Mouse (Mus musculus): Measurements from ENCODE around the gene Tnk1. TPM values are rescaled to one million over a fixed set of nuclear protein-coding genes. Genes with fewer than 3 reads are reported as not detected.

Tnk1 gene
- total and polyA plus RNA-seq, 3 experiments = 0.82 to 9.0 (median 0.95) TPM

DNA sequence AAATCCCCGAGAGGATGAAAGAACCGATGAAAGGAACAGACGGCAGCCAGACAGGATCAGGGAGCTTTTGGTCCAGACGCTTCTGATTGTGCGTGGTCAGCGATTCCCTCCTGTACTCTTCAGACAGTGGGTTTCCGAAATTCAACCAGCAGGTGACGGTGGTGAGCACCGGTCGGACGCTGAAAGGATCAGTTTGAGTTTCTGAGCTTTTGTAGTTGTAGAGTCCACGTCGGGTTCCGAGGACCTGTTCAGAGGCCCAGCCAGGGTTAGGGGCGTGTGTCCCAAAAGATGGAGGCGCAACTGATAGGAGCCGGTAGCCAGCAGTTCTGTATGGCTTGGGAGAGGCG, 21.9 kb upstream of the Tnk1 start:
- H3K4me1 ChIP-seq (ENCODE audit: insufficient read depth, low read depth, low read length) = peaks cover 71% of the 10 kb centered on the region
- TF ChIP-seq GATA1 (IDR thresholded peaks at IDR 0.05; ENCODE audit: borderline replicate concordance, low read length) (no peak), CTCF (IDR thresholded peaks at IDR 0.05; ENCODE audit: low read depth, low read length) (peak; percentile 79)

DNA sequence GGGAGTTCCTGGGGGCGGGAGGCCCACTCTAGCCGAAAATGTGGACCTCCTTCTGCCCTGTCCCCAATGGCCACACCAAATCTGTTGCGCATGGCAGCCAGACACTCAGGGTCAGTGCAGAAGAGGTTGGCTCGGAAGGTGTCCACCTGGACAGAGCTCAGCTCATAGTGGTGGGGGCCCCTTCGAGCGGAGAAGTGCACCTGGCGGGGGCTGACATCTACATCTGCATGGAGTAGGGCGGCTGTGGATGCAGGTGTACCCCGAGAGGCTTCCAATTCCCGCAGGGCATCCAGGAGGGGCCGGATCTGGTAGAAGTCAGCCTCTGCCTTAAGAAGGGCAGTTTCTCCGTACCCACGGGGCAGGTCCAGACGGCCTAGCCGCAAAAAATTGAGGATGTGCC, 21.2 kb upstream of the Tnk1 start:
- no peak for DNase-seq (ENCODE audit: low spot score)
- H3K4me1 ChIP-seq (ENCODE audit: insufficient read depth, low read depth, low read length) = peaks cover 63% of the 10 kb centered on the region
- TF ChIP-seq CTCF (IDR thresholded peaks at IDR 0.05; ENCODE audit: low read depth, low read length) = no peak
- TF ChIP-seq TAL1 (conservative IDR thresholded peaks at IDR 0.05; ENCODE audit: low read depth, low read length) = no peak
- TF ChIP-seq GATA2 (IDR thresholded peaks at IDR 0.05; ENCODE audit: borderline replicate concordance, low read depth, low read length) = no peak
- no peak for TF ChIP-seq GATA1 (IDR thresholded peaks at IDR 0.05; ENCODE audit: borderline replicate concordance, low read length)
- no peak for TF ChIP-seq POLR2AphosphoS5 (IDR thresholded peaks at IDR 0.05; ENCODE audit: insufficient replicate concordance, low read depth, low read length)
- H3K4me3 ChIP-seq (ENCODE audit: low read depth, low read length) = no peak overlapping the region
- ATAC-seq (ENCODE audit: extremely low read depth, insufficient number of reproducible peaks, low FRiP score, poor library complexity, severe bottlenecking) = no peak
- peaks cover 43% of the 10 kb centered on the region for H3K36me3 ChIP-seq (replicated peaks)
- H3K27me3 ChIP-seq (ENCODE audit: insufficient read depth, low read length) = peaks cover 8% of the 10 kb centered on the region
- no peaks in the 10 kb centered on the region for H3K9me3 ChIP-seq (replicated peaks)

More for the DNA sequence above, 21.9 kb upstream of the Tnk1 start:
- ATAC-seq (ENCODE audit: extremely low read depth, insufficient number of reproducible peaks, low FRiP score, poor library complexity, severe bottlenecking) (peak; percentile 31; the same call in 1 of the 2 replicates), DNase-seq (ENCODE audit: low spot score) (peak; percentile 41)
- Histone ChIP-seq H3K4me3 (ENCODE audit: low read depth, low read length) (peak overlapping the region; percentile 72), H3K9me3 (replicated peaks) (no peaks in the 10 kb centered on the region), H3K27me3 (ENCODE audit: insufficient read depth, low read length) (peaks cover 7% of the 10 kb centered on the region; the same call in 1 of the 2 replicates), H3K36me3 (replicated peaks) (peaks cover 51% of the 10 kb centered on the region)

DNA sequence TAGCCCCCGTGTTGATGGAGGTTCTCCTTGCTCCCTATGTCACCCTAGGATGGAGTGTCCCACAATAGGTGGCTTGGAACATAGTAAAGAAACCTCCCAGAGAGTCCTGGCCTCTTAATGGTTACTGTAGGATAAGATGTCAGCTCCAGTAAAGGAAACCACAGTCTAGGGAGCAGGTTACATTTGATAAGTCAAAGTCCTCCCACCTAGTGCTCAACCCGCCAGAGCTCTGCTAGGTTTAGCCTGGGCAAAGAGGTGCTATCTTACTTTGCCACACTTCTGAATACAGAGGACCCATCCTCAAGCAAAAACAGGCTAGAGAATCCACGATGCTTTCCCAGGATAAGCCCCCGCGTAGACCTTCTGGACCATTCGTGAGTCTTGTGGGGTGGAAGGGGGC, 20.4 kb upstream of the Tnk1 start:
- peaks cover 57% of the 10 kb centered on the region for H3K4me1 ChIP-seq (ENCODE audit: insufficient read depth, low read depth, low read length)
- H3K4me3 ChIP-seq (ENCODE audit: low read depth, low read length) = no peak overlapping the region
- peaks cover 15% of the 10 kb centered on the region for H3K27me3 ChIP-seq (ENCODE audit: insufficient read depth, low read length)
- no peak for TF ChIP-seq POLR2AphosphoS5 (IDR thresholded peaks at IDR 0.05; ENCODE audit: insufficient replicate concordance, low read depth, low read length)
- no peak for TF ChIP-seq GATA1 (IDR thresholded peaks at IDR 0.05; ENCODE audit: borderline replicate concordance, low read length)
- TF ChIP-seq GATA2 (IDR thresholded peaks at IDR 0.05; ENCODE audit: borderline replicate concordance, low read depth, low read length) = no peak
- TF ChIP-seq TAL1 (conservative IDR thresholded peaks at IDR 0.05; ENCODE audit: low read depth, low read length) = no peak
- no peak for TF ChIP-seq CTCF (IDR thresholded peaks at IDR 0.05; ENCODE audit: low read depth, low read length)
- ATAC-seq (ENCODE audit: extremely low read depth, insufficient number of reproducible peaks, low FRiP score, poor library complexity, severe bottlenecking) = no peak
- H3K36me3 ChIP-seq (replicated peaks) = peaks cover 35% of the 10 kb centered on the region
- DNase-seq (ENCODE audit: low spot score) = no peak
- no peaks in the 10 kb centered on the region for H3K9me3 ChIP-seq (replicated peaks)

DNA sequence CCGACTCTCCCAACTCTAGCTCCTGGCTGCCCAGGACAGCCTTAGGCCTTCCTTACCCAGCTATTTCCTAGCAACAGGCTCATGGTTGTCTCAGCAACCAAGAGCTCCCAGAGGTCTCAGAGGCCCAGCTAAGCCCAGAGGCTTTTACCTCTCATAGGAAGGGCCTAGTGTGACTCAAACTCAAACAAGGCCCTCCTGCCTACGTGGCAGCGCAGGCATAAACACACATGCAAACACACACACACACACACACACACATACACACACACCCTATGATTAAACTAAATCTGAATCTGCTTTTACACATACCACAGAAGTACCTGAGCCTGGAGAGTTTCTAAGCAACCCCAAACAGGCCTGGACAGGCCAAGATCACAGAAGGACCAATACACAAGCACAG, 19.9 kb upstream of the Tnk1 start:
- Histone ChIP-seq H3K36me3 (replicated peaks) (peaks cover 30% of the 10 kb centered on the region), H3K4me3 (ENCODE audit: low read depth, low read length) (no peak overlapping the region), H3K27me3 (ENCODE audit: insufficient read depth, low read length) (peaks cover 15% of the 10 kb centered on the region), H3K4me1 (ENCODE audit: insufficient read depth, low read depth, low read length) (peaks cover 55% of the 10 kb centered on the region), H3K9me3 (replicated peaks) (no peaks in the 10 kb centered on the region)
- no peak for TF ChIP-seq TAL1 (conservative IDR thresholded peaks at IDR 0.05; ENCODE audit: low read depth, low read length)
- no peak for TF ChIP-seq CTCF (IDR thresholded peaks at IDR 0.05; ENCODE audit: low read depth, low read length)
- TF ChIP-seq GATA2 (IDR thresholded peaks at IDR 0.05; ENCODE audit: borderline replicate concordance, low read depth, low read length) = no peak
- TF ChIP-seq GATA1 (IDR thresholded peaks at IDR 0.05; ENCODE audit: borderline replicate concordance, low read length) = no peak
- TF ChIP-seq POLR2AphosphoS5 (IDR thresholded peaks at IDR 0.05; ENCODE audit: insufficient replicate concordance, low read depth, low read length) = no peak
- ATAC-seq (ENCODE audit: extremely low read depth, insufficient number of reproducible peaks, low FRiP score, poor library complexity, severe bottlenecking) (no peak), DNase-seq (ENCODE audit: low spot score) (no peak)

DNA sequence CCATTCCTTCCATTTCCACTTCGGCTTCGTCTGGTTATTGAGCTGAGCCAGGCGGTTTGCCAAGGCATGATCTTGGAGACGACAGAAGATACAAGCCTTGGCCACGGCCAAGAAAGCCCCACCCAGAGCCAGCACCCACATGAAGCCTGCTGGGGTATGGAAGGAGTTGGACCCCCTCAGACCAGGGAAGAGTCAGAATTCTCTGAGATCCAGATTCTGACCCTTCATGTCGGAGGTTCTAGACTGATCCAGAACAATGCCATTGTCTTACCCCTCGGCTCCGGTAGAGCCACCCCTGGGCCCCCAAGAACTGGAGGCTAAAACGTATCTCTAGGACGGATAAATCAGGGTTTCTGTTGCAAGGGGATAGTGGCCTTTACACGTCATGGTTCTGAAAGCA, 19.3 kb upstream of the Tnk1 start, which contains the start of gene Tmem95:
TSS of gene Tmem95 (minus strand) at position 141 of the 400 bp plus-strand sequence.
- peaks cover 56% of the 10 kb centered on the region for H3K4me1 ChIP-seq (ENCODE audit: insufficient read depth, low read depth, low read length)
- H3K36me3 ChIP-seq (replicated peaks) = peaks cover 25% of the 10 kb centered on the region
- TF ChIP-seq GATA2 (IDR thresholded peaks at IDR 0.05; ENCODE audit: borderline replicate concordance, low read depth, low read length) (no peak), CTCF (IDR thresholded peaks at IDR 0.05; ENCODE audit: low read depth, low read length) (no peak), GATA1 (IDR thresholded peaks at IDR 0.05; ENCODE audit: borderline replicate concordance, low read length) (no peak)
- no peak for ATAC-seq (ENCODE audit: extremely low read depth, insufficient number of reproducible peaks, low FRiP score, poor library complexity, severe bottlenecking)
- no peak within 1 kb of the TSS; the same call in 1 of the 2 replicates for H3K4me3 ChIP-seq (ENCODE audit: low read depth, low read length)
- H3K9me3 ChIP-seq (replicated peaks) = no peaks in the 10 kb centered on the region
- no peak for DNase-seq (ENCODE audit: low spot score)
- peaks cover 15% of the 10 kb centered on the region for H3K27me3 ChIP-seq (ENCODE audit: insufficient read depth, low read length)

DNA sequence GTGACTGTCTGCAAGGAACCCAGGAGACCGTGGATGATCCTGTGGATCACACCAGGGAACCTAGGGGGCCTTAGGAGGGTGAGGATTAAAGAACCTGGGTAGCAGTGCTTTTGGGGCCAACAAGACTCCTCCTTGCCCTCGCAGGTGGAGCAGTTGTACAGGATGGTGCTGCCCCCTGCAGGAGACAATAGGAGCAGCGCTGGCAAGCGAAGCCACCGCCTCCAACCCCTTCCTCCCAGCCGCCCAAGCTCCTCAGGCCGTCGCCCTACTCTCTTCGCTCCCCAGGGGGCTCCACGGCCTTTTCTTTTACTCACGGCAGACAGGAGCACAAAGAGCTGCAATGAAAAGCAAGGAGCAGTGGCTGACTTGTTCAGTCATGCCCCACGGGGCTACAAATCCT, 18.3 kb upstream of the Tnk1 start:
- TF ChIP-seq CTCF (IDR thresholded peaks at IDR 0.05; ENCODE audit: low read depth, low read length) (peak; percentile 90), GATA2 (IDR thresholded peaks at IDR 0.05; ENCODE audit: borderline replicate concordance, low read depth, low read length) (no peak)
- H3K9me3 ChIP-seq (replicated peaks) = no peaks in the 10 kb centered on the region
- ATAC-seq (ENCODE audit: extremely low read depth, insufficient number of reproducible peaks, low FRiP score, poor library complexity, severe bottlenecking) = no peak; the same call in 1 of the 2 replicates
- H3K27me3 ChIP-seq (ENCODE audit: insufficient read depth, low read length) = peaks cover 19% of the 10 kb centered on the region
- peak; percentile 64 for DNase-seq (ENCODE audit: low spot score)
- H3K4me3 ChIP-seq (ENCODE audit: low read depth, low read length) = no peak overlapping the region; the same call in 1 of the 2 replicates
- peaks cover 52% of the 10 kb centered on the region for H3K4me1 ChIP-seq (ENCODE audit: insufficient read depth, low read depth, low read length)
- H3K36me3 ChIP-seq (replicated peaks) = peaks cover 15% of the 10 kb centered on the region

DNA sequence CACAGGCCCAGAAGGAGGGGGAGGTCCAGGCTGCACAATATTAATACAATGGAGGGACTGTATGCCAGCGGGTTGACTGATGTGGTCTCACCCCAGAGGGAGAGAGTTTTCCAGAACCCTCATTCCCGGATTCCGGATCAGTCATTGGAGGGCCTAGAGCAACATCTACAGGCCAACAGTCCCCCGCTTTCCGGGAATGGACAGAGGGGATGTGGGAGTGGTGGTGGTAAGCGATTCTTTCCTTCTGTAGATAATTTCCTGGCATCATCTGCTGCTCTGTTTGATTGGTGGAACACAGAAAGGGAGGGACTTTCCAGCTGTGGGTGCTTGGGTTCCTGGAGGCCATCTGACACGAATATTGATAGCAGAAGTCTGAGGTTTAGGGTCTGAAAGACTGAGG, 17.7 kb upstream of the Tnk1 start:
- H3K4me3 ChIP-seq (ENCODE audit: low read depth, low read length) = no peak overlapping the region
- ATAC-seq (ENCODE audit: extremely low read depth, insufficient number of reproducible peaks, low FRiP score, poor library complexity, severe bottlenecking) (no peak), DNase-seq (ENCODE audit: low spot score) (no peak)
- no peaks in the 10 kb centered on the region for H3K9me3 ChIP-seq (replicated peaks)
- peaks cover 8% of the 10 kb centered on the region for H3K36me3 ChIP-seq (replicated peaks)
- H3K4me1 ChIP-seq (ENCODE audit: insufficient read depth, low read depth, low read length) = peaks cover 45% of the 10 kb centered on the region
- peaks cover 21% of the 10 kb centered on the region for H3K27me3 ChIP-seq (ENCODE audit: insufficient read depth, low read length)
- TF ChIP-seq GATA2 (IDR thresholded peaks at IDR 0.05; ENCODE audit: borderline replicate concordance, low read depth, low read length) = no peak

Data from G1E (cell line).